Mouse (Mus musculus) common myeloid progenitor, adult 5-6 weeks (primary cell): ENCODE measurements around the gene Grin2d. TPM values are rescaled to one million over a fixed set of nuclear protein-coding genes. Genes with fewer than 3 reads are reported as not detected.

Experiments used
- ATAC-seq: replicated peaks from 2 replicates; pipeline ENCODE4 v1.8.0; 2016; ENCODE audit warnings: low read depth, mild to moderate bottlenecking, moderate TSS enrichment, inconsistent platforms; ENCODE audit not compliant: poor library complexity, severe bottlenecking
- total RNA-seq: library from RNA; stranded (forward); fragments of 200-1000, 187-1606 nt; gene quantifications from 2 replicates; pipeline ENCODE4 v1.2.3, GENCODE M21; 2017

The Grin2d gene
- total RNA-seq, 1 experiment from 2014 or later: 0.23 TPM

GRCm38 (mm10) chr7:45862804-45863203, 15.4 kb downstream of the Grin2d start:
- ATAC-seq: no peak

DNA sequence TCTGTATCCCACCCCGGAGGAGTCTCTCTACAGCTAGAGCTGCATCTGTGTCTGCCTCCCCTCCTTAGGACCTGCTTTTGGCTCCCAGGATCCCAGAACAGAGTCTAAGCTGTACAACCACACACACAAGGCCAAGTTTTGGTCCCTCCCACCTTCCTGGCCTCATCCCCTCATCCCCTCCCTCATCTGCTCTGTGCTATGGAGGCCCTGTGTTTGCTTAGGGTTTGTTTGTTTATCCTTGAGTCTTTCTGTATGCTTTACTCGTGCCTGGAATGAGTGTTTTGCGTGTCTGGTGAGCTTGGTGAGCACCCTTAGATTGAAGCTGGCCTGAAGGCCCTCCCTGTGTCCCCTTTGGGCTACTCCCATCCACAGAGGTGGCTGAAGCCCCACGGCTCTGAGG, 19.2 kb downstream of the Grin2d start:
- ATAC-seq: no peak

DNA sequence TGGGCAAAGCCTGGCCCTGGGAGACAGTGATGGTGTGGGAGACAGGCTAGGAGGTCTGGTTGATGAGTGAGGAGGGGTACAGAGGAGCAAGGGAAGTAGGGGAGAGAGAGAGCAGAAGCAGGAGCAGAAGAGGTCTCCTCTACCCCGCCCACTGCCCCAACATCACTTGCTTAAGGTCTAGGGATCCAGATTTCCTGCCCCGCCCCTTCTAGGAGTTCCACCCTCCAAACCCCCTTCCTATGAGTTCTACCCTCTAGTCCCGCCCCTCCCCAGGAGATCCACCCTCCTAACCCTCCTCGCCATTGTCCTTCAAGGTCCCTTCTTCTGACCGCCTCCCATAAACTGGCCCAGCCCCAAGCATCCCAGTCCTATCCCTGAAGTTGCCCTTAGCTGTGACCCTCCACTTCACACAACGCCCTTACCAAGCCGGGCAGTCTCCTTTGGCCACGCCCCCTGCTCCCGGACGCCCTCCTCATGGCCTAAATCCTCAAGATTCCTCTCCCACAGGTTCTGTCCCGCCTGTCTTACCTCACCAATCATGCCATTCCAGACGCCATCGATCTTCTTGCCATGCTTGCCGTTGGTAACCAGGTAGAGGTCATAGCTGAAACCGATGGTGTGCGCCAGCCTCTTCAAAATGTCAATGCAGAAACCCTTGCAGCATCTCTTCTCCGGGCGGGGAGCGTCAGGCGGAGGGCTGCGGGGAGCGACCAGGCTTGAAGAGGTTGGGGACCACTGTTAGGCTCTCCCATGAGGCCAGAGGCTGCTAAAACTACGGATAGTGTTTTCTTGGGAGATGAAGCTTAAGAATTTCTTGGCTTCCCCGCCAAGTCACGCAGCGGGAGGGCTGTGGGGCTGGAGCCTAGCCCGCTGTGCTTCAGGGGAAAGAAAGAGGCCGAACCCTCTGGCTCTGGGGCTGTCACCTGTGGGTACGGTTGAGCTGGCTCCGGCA, 21.0 kb downstream of the Grin2d start:
- ATAC-seq: peak; percentile 51

DNA sequence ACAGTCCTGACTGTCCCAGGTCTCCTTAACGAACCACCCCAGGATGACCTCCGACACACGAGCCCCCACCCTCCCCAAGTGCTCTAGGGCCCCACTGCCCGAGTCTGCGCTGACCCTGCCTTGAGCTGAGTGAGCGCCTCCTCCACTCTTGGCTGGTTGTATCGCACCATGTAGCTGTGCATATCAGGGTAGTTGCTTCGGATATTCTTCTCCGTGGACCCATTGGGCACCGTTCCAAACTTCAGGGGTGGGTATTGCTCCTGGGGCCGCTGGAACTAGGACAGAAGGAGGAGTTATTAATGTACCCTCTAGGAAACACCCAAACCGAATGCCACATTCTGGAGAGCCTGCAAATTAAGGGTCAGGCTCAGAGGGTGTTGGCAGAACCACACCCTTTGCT, 25.1 kb downstream of the Grin2d start:
- no peak for ATAC-seq

DNA sequence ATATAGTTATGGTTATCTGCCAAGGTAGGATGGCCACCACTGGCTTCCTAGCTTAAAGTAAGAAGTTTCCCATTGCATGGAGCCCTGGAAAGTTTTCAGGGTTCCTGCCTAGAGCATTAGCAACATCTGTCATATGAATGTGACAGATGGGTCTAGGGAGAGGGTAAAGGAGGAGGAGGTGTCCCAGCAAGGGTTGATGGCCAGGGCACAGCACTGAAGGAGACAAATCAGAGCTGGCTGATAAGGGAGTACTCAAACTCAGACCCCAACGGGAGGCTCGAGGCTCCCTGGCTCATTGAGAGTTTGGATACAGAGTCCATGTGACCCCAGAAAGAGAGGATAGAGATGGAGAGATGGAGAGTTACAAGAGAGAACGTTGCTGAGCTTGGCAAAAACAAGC, 27.5 kb downstream of the Grin2d start:
- ATAC-seq: no peak

DNA sequence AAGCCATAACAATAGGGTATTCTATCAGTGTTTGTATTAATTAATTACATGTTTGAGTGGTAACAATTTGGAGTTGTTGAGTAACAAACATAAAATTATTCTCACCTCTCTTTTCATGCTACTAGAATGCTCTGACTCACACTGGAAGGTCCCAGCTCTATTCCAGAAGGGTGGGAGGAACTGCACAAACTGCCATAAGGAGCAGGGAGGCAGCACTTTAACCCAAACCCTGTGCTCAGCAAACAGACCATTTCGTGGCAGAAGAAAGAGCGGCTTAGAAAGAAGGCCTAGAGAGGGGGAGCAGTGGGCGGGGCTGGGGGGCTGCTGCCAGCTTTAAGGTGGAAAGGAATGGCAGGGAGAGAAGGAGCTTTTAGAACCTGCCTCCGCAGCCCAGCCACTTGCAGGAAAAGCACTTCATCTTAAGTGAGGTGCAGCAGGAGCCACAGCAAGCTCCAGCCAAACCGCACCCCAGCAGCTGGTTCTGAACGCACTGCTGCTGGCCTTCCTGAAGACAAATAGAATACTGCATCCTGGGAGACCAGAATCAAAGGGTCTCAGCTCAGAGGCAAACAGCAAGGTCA, 29.6 kb downstream of the Grin2d start:
- ATAC-seq: no peak

- no peak for ATAC-seq
These were observed 35.0 kb downstream of the Grin2d start for GRCm38 (mm10) chr7:45842950-45843744.

- no peak for ATAC-seq
These were observed 44.3 kb downstream of the Grin2d start for GRCm38 (mm10) chr7:45833924-45834323.

GRCm38 (mm10) chr7:45833148-45833790, 44.9 kb downstream of the Grin2d start:
- peak; percentile 48; the same call in 1 of the 2 replicates for ATAC-seq

GRCm38 (mm10) chr7:45832428-45832827, 45.8 kb downstream of the Grin2d start:
- ATAC-seq: no peak

DNA sequence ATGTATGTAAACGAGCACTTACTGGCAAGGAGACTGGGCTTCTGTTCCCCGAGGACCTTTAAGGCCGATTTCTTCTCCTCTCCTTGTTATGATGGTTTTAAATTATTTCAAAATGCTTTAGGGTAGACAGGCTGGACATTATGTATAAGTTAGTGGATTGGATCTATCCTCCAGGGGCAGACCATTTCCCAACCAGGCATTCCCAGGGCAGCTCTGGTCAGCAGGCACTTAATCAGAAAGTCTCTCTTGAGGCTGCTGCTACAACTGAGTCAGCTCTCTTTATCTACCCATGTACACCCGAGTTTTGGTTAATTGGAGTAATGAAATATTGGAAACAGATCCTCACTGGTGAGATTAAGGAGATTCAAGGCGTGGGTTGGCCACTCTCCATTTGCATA, 47.1 kb downstream of the Grin2d start:
- ATAC-seq: no peak

DNA sequence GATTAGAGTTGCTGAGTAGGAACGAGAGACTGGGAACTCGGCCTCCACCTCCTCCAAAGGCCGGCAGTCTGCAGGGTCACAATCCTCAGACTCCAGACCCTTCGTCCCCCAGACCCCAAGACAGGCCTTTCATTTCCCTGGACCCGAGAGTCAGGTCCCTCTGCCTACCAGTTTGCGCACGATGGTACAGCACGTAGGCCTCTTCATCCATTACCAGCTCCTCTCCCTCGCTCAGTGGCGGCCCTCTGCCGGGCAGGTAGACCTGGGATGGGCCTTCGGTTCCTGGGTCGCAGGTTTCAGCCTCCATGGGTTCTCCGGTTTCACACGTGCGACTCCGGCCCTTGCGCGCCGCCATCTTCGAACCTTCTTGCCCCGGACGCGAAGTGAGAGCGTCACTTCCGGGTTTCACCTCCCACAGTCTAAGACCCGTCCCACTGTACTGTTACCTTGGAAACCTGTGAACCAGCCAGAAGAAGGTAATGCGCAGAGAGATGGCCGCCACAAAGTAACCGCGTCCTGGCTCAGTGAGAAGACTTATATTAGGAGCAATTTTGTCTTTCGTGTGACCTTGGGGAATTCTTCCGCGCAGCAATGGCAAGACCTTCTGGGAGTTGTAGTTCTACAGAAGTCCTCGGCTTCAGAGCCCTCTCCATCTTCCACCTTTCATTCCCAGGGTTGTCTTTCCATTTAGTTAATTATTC, 47.6 kb downstream of the Grin2d start, which contains the start of gene Grwd1:
Gene Grwd1, minus strand, starts transcription at position 518 of the 701 bp plus-strand sequence.
- ATAC-seq: peak; percentile 94

GRCm38 (mm10) chr7:45826631-45827030, 51.5 kb downstream of the Grin2d start:
- ATAC-seq: no peak

DNA sequence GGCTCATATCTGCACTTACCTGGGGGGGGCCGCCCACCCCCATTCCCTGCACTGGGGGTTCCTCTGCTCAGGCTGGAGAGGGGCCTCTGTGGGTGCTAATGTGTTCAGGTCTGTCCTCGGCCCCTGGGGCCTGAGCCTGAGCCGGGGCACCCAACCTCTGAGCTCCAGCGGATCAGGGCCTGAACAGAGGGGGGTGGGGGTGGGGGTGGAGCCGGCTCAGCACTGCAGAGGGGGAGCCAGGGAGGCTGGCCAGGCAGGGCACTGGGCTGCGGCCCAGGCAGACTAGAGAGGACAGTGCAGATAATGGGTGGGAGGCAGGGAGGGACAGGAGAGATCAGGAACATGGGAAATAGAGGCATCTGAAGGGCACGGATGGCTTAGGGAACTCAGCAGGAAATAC, 53.6 kb downstream of the Grin2d start, which contains the start of gene Kcnj14:
Gene Kcnj14, minus strand, starts transcription at position 185 of the 400 bp plus-strand sequence.
- no peak for ATAC-seq

DNA sequence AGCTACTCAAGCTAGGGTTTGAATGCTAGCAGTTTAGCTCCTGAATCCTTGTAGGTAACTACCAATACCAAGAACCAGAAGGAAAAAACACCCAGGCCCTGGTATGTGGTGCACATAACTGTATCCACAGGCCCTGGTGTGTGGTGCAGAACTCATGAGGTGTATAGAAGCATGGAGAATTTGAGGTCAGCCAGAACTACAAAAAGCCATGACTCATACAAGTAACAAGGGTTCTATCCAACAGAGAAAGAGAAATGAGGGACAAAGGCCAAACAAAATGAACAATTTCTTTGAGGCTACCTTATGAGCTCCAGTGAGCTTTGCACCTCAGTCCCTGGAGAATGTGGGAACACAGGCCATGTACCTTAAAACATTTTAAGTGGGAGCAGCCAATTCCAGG, 57.3 kb downstream of the Grin2d start:
- no peak for ATAC-seq

- ATAC-seq: peak; percentile 20; the same call in 1 of the 2 replicates
These were observed 58.3 kb downstream of the Grin2d start for GRCm38 (mm10) chr7:45819843-45820242.

GRCm38 (mm10) chr7:45815984-45816351, 62.2 kb downstream of the Grin2d start:
- ATAC-seq: no peak

DNA sequence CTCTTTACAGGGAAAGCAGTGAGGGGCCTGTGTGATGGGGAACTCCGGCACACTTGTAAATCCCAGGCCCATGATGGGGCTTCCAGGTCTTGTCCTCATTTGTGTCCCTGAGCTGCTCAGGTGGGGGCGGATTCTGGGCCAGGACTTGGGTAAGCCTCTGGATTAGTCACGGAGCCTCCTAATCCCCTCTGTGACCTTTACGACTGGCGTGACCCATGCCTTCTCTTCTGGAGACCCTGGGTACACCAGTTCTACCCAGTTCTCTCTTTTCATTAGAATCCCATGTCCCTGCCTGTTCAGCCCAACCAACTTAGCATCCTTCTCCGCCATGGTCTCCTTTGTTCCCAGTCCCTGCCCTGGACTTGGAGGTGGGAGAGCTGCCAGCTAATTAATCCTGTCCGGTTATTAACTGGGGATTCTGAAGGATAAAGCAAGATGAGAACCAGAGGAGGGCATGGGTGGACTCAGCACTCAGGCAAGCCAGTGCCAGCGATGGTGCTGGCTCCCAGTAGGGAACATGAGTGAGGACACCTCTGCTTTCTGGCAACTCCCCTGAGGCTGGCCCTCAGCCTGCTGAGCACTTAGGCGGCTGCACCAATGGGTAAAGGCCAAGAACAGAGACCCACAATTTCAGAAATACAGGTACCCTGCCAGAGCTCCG, 62.7 kb downstream of the Grin2d start:
- no peak for ATAC-seq

DNA sequence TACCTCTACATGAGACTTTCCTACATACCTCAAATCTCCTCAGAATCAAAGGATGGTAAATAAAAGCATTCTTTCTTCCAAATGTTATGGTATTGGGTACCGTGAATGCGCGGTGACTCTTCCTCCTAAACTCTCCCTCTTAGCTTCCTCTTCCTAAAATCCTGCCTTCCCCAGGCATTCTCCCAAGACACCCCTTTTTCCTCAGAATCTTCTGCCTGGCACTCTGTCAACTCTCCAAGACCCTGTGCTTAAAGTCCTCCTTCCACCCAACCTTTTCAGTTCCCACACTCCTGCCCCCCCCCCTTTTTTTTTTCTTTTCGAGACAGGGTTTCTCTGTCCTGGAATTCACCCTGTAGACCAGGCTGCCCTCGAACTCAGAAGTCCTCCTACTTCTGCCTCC, 63.3 kb downstream of the Grin2d start:
- no peak for ATAC-seq
